Mouse (Mus musculus) MEL (cell line): ENCODE data around the gene Rpl13a. TPM values are rescaled to one million over a fixed set of nuclear protein-coding genes. Genes with fewer than 3 reads are reported as not detected.

Experiments
- DNase-seq: peaks from one replicate; pipeline ENCODE4 v3.0.0; 2011; ENCODE audit warnings: low read depth, low spot score
- H3K27ac ChIP-seq: 2 replicates; pipeline ENCODE4 v1.5.1; 2012; ENCODE audit warnings: low read depth, mild to moderate bottlenecking, control low read depth, low read length, moderate library complexity; ENCODE audit not compliant: control insufficient read depth
- H3K27me3 ChIP-seq, 2 experiments: fragments of 150-350 bp in 1 of 2; sonication (generic) in 1 of 2; 2 replicates each; pipeline ENCODE4 v1.6.1; 2012; ENCODE audit warnings: low read length in 2 of 2, mild to moderate bottlenecking in 2 of 2, improper control_type of control experiment in 1 of 2, moderate library complexity in 1 of 2; ENCODE audit not compliant: insufficient read depth in 2 of 2, control insufficient read depth in 1 of 2
- H3K36me3 ChIP-seq, 2 experiments: 2 replicates each; pipeline ENCODE4 v1.6.1; 2012 to 2014; ENCODE audit warnings: low read length in 2 of 2, improper control_type of control experiment in 1 of 2, inconsistent platforms in 1 of 2, mild to moderate bottlenecking in 1 of 2; ENCODE audit not compliant: insufficient read depth in 2 of 2, control insufficient read depth in 1 of 2
- H3K4me1 ChIP-seq, 2 experiments: fragments of 150-350 bp in 1 of 2; sonication (generic) in 1 of 2; 2 replicates each; pipeline ENCODE4 v1.6.1; 2012; ENCODE audit warnings: low read length in 2 of 2, improper control_type of control experiment in 1 of 2, mild to moderate bottlenecking in 1 of 2; ENCODE audit not compliant: insufficient read depth in 2 of 2, control insufficient read depth in 1 of 2
- H3K4me3 ChIP-seq, 2 experiments: fragments of 150-350 bp in 1 of 2; sonication (generic) in 1 of 2; 2 replicates each; pipeline ENCODE4 v1.5.1; 2012; ENCODE audit warnings: low read depth in 2 of 2, low read length in 2 of 2, mild to moderate bottlenecking in 2 of 2, moderate library complexity in 2 of 2, control low read depth in 1 of 2, improper control_type of control experiment in 1 of 2; ENCODE audit not compliant: control insufficient read depth in 1 of 2, insufficient read depth in 1 of 2
- H3K79me2 ChIP-seq: 2 replicates; pipeline ENCODE4 v1.6.1; 2012; ENCODE audit warnings: mild to moderate bottlenecking, low read length, moderate library complexity; ENCODE audit not compliant: control insufficient read depth, poor library complexity, insufficient read depth
- H3K9ac ChIP-seq: 2 replicates; pipeline ENCODE4 v1.6.1; 2012; ENCODE audit warnings: low read depth, mild to moderate bottlenecking, control low read depth, low read length, moderate library complexity; ENCODE audit not compliant: control insufficient read depth, poor library complexity, severe bottlenecking
- H3K9me3 ChIP-seq: fragments of 150-350 bp; sonication (generic); replicated peaks from 2 replicates; pipeline ENCODE4 v1.6.1; 2012; ENCODE audit warnings: mild to moderate bottlenecking, low read length, improper control_type of control experiment, moderate library complexity; ENCODE audit not compliant: insufficient read depth
- E2F4 ChIP-seq: IDR thresholded peaks from 2 replicates; pipeline ENCODE4 v1.6.1; 2011; ENCODE audit warnings: low read depth, low read length, improper control_type of control experiment, borderline replicate concordance
- ELF1 ChIP-seq: IDR thresholded peaks from 2 replicates; pipeline ENCODE4 v1.6.1; 2014; ENCODE audit warnings: low read depth, mild to moderate bottlenecking, inconsistent platforms, low read length, improper control_type of control experiment, moderate library complexity
- GATA1 ChIP-seq: IDR thresholded peaks from 2 replicates; pipeline ENCODE4 v1.6.1; 2011; ENCODE audit warnings: low read depth, low read length, improper control_type of control experiment
- HCFC1 ChIP-seq: IDR thresholded peaks from 2 replicates; pipeline ENCODE4 v1.6.1; 2012; ENCODE audit warnings: low read depth, mild to moderate bottlenecking, inconsistent platforms, low read length, improper control_type of control experiment, moderate library complexity
- KAT2A ChIP-seq: conservative IDR thresholded peaks from 2 replicates; pipeline ENCODE4 v1.6.1; 2012; ENCODE audit warnings: low read depth, low read length, improper control_type of control experiment, inconsistent platforms
- MAX ChIP-seq: IDR thresholded peaks from 2 replicates; pipeline ENCODE4 v1.6.1; 2011; ENCODE audit warnings: low read length, improper control_type of control experiment
- MAZ ChIP-seq: IDR thresholded peaks from 2 replicates; pipeline ENCODE4 v1.6.1; 2012; ENCODE audit warnings: low read depth, mild to moderate bottlenecking, inconsistent platforms, low read length, improper control_type of control experiment
- MEF2A ChIP-seq: IDR thresholded peaks from 2 replicates; pipeline ENCODE4 v1.6.1; 2014; ENCODE audit warnings: low read depth, mild to moderate bottlenecking, inconsistent platforms, low read length, improper control_type of control experiment; ENCODE audit not compliant: poor library complexity, insufficient replicate concordance, severe bottlenecking; ENCODE audit errors: extremely low read depth
- MXI1 ChIP-seq: IDR thresholded peaks from 2 replicates; pipeline ENCODE4 v1.6.1; 2011; ENCODE audit warnings: mild to moderate bottlenecking, low read depth, low read length, improper control_type of control experiment
- MYC ChIP-seq: IDR thresholded peaks from 2 replicates; pipeline ENCODE4 v1.6.1; 2011; ENCODE audit warnings: low read depth, mild to moderate bottlenecking, low read length, improper control_type of control experiment, moderate library complexity
- NELFE ChIP-seq: IDR thresholded peaks from 2 replicates; pipeline ENCODE4 v1.6.1; 2011; ENCODE audit warnings: low read depth, low read length, improper control_type of control experiment
- NRF1 ChIP-seq: IDR thresholded peaks from 2 replicates; pipeline ENCODE4 v1.6.1; 2014; ENCODE audit warnings: low read depth, mild to moderate bottlenecking, inconsistent platforms, low read length, improper control_type of control experiment, moderate library complexity; ENCODE audit not compliant: poor library complexity, insufficient read depth, severe bottlenecking
- POLR2A ChIP-seq, 2 experiments: IDR thresholded peaks; 2 replicates each; pipeline ENCODE4 v1.6.1; 2011 to 2012; ENCODE audit warnings: low read length in 2 of 2, mild to moderate bottlenecking in 2 of 2, control low read depth in 1 of 2, improper control_type of control experiment in 1 of 2, low read depth in 1 of 2, moderate library complexity in 1 of 2; ENCODE audit not compliant: control insufficient read depth in 1 of 2, insufficient read depth in 1 of 2, poor library complexity in 1 of 2
- POLR2AphosphoS2 ChIP-seq: IDR thresholded peaks from 2 replicates; pipeline ENCODE4 v1.6.1; 2011; ENCODE audit warnings: low read length, improper control_type of control experiment
- SIN3A ChIP-seq: IDR thresholded peaks from 2 replicates; pipeline ENCODE4 v1.6.1; 2012; ENCODE audit warnings: low read length, improper control_type of control experiment, inconsistent platforms
- TBP ChIP-seq: IDR thresholded peaks from 2 replicates; pipeline ENCODE4 v1.8.0; 2011; ENCODE audit warnings: low read depth, low read length, improper control_type of control experiment
- TCF12 ChIP-seq: IDR thresholded peaks from 2 replicates; pipeline ENCODE4 v1.6.1; 2014; ENCODE audit warnings: low read depth, mild to moderate bottlenecking, inconsistent platforms, low read length, improper control_type of control experiment, moderate library complexity
- ZKSCAN1 ChIP-seq: IDR thresholded peaks from 2 replicates; pipeline ENCODE4 v1.6.1; 2012; ENCODE audit warnings: low read depth, mild to moderate bottlenecking, inconsistent platforms, low read length, improper control_type of control experiment, moderate library complexity
- ZMIZ1 ChIP-seq: IDR thresholded peaks from 2 replicates; pipeline ENCODE4 v1.6.1; 2012; ENCODE audit warnings: low read depth, mild to moderate bottlenecking, inconsistent platforms, low read length, improper control_type of control experiment, moderate library complexity
- ZNF384 ChIP-seq: IDR thresholded peaks from 2 replicates; pipeline ENCODE4 v1.6.1; 2012; ENCODE audit warnings: low read depth, mild to moderate bottlenecking, inconsistent platforms, low read length, improper control_type of control experiment
- polyA plus RNA-seq, 2 experiments: library from polyadenylated mRNA; stranded (reverse) in 1 of 2; unstranded in 1 of 2; fragments of >175 nt in 1 of 2; fragments of >200 nt in 1 of 2; gene quantifications; 2 replicates each; pipeline versions ENCODE4 v1.2.1 to v1.2.4; 2012; ENCODE audit warnings: low replicate concordance in 2 of 2, low read depth in 1 of 2; ENCODE audit not compliant: insufficient read length in 2 of 2, insufficient read depth in 1 of 2, missing spikeins in 1 of 2
- total RNA-seq: library from RNA; depleted of rRNA; stranded (reverse); fragments of 300-350 nt; gene quantifications from 2 replicates; pipeline ENCODE4 v1.2.3, GENCODE M21; 2012

Rpl13a gene
- total and polyA plus RNA-seq, 3 experiments: 2,091 to 3,727 (median 3,160) TPM

DNA sequence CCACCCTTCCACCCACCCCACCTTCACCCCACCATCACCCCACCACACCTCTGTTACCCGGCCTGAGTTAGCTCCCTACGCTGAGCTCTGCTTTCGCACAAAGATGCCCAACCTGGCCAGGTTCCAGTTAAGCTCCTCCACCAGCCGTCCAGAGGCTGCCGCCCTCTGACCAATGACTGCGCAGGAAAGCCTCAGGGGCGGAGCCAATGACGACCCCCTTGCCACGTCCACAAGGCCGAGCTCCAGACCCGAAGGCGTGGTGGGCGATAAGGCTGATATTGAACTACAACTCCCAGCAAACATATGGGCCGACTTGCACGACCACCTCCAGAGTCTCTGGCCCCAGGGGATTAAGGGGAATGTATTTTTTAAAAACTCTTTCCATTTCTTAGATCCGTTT lies 36.5 kb downstream of the Rpl13a start, which contains the start of gene Rcn3:
Rcn3 (minus strand) TSS at position 174 of the 400 bp plus-strand sequence.
- DNase-seq: peak; percentile 96
- H3K27me3 ChIP-seq: no peaks in the 10 kb centered on the region
- peaks cover 2 to 16% of the 10 kb centered on the region in 2 experiments for H3K4me1 ChIP-seq
- TF ChIP-seq NELFE: no peak
- peak; percentile 66 for TF ChIP-seq GATA1
- TF ChIP-seq ELF1: no peak
- TF ChIP-seq TCF12: peak; percentile 16; the same call in 1 of the 2 replicates
- peak in 1 of 2 experiments; percentile 37; a peak in 1 of 4 replicates for TF ChIP-seq POLR2A (IDR thresholded peaks at IDR 0.05; ENCODE audit: control insufficient read depth in 1 of 2, insufficient read depth in 1 of 2, low read depth in 1 of 2, low read length in 2 of 2, poor library complexity in 1 of 2)
- no peak for TF ChIP-seq ZMIZ1
- TF ChIP-seq MEF2A: no peak
- peak; percentile 97 for TF ChIP-seq HCFC1
- TF ChIP-seq SIN3A: 0 out of 2 replicates have a peak, but pooled peaks have one; percentile 52
- peak; percentile 46; the same call in 1 of the 2 replicates for TF ChIP-seq NRF1
- peak; percentile 54; the same call in 1 of the 2 replicates for TF ChIP-seq MAX
- no peak for TF ChIP-seq E2F4
- 0 out of 2 replicates have a peak, but pooled peaks have one; percentile 21 for TF ChIP-seq MXI1
- TF ChIP-seq POLR2AphosphoS2: no peak
- TF ChIP-seq KAT2A: peak; percentile 50; the same call in 1 of the 2 replicates
- no peak; the same call in 1 of the 2 replicates for TF ChIP-seq MYC
- no peak for TF ChIP-seq ZKSCAN1
- TF ChIP-seq TBP: peak; percentile 66; the same call in 1 of the 2 replicates
- no peak for TF ChIP-seq ZNF384
- TF ChIP-seq MAZ: peak; percentile 58; the same call in 1 of the 2 replicates
- H3K79me2 ChIP-seq: no peaks in the 10 kb centered on the region; the same call in 1 of the 2 replicates
- peak within 1 kb of the TSS; percentile 68 for H3K27ac ChIP-seq
- H3K36me3 ChIP-seq: peaks cover 0 to 12% of the 10 kb centered on the region in 2 experiments; a peak in 2 of 4 replicates
- peak within 1 kb of the TSS; percentile 50 to 72 for H3K4me3 ChIP-seq
- H3K9me3 ChIP-seq: no peaks in the 10 kb centered on the region
- H3K9ac ChIP-seq: peak within 1 kb of the TSS; percentile 60
